Mouse (Mus musculus) lung, embryonic 16.5 days (tissue): ENCODE results near the gene Nsdhl. TPM values are rescaled to one million over a fixed set of nuclear protein-coding genes. Genes with fewer than 3 reads are reported as not detected.

Source experiments
- ATAC-seq: fragments of 200-750 bp; cut with Nextera tagmentation; 2 replicates; pipeline ENCODE4 v1.8.0; 2017; ENCODE audit warnings: low read depth, mild to moderate bottlenecking, moderate library complexity
- H3K27ac ChIP-seq: fragments of 300-500 bp; sonication (generic); 2 replicates; pipeline ENCODE4 v1.5.1; 2014; ENCODE audit warnings: mild to moderate bottlenecking, control low read depth, low read length
- H3K27me3 ChIP-seq: fragments of 300-500 bp; sonication (generic); 2 replicates; pipeline ENCODE4 v1.6.1; 2014; ENCODE audit warnings: low read depth, low read length, mixed read lengths; ENCODE audit not compliant: control insufficient read depth, insufficient read depth
- H3K36me3 ChIP-seq: fragments of 300-500 bp; sonication (generic); 2 replicates; pipeline ENCODE4 v1.6.1; 2014; ENCODE audit warnings: low read length; ENCODE audit not compliant: control insufficient read depth, insufficient read depth
- H3K4me1 ChIP-seq: fragments of 300-500 bp; sonication (generic); replicated peaks from 2 replicates; pipeline ENCODE4 v1.6.1; 2014; ENCODE audit warnings: low read length, mixed read lengths; ENCODE audit not compliant: control insufficient read depth, insufficient read depth
- H3K4me2 ChIP-seq: fragments of 300-500 bp; sonication (generic); 2 replicates; pipeline ENCODE4 v1.6.1; 2014; ENCODE audit warnings: low read depth, low read length, control low read depth
- H3K4me3 ChIP-seq: fragments of 300-500 bp; sonication (generic); 2 replicates; pipeline ENCODE4 v1.5.1; 2014; ENCODE audit warnings: mild to moderate bottlenecking, low read length, control low read depth
- H3K9ac ChIP-seq: fragments of 300-500 bp; sonication (generic); 2 replicates; pipeline ENCODE4 v1.6.1; 2014; ENCODE audit warnings: low read length, control low read depth
- H3K9me3 ChIP-seq: fragments of 300-500 bp; sonication (generic); 2 replicates; pipeline ENCODE4 v1.6.1; 2016; ENCODE audit warnings: low read length; ENCODE audit not compliant: control insufficient read depth
- whole genome bisulfite sequencing: fragments of 180-500 bp; shearing (Covaris S2); extraction: QIAGEN DNeasy Blood & Tissue Kit; methylation state at CpG from one replicate; pipeline ENCODE4 v1.1.7; 2014; 5-methylcytosine and 5-hydroxymethylcytosine counted together
- microRNA counts: library from miRNA; unstranded; fragments of <30 nt; microRNA quantifications from one replicate; lab custom pipeline; 2016
- microRNA-seq: library from miRNA; unstranded; fragments of <30 nt; microRNA quantifications from one replicate; pipeline ENCODE4, GENCODE M21; 2016
- polyA plus RNA-seq: library from polyadenylated mRNA; unstranded; fragments of >200 nt; fragmentation: Nextera tagmentation; extraction: Ambion mirVana; gene quantifications from 2 replicates; pipeline ENCODE4 v1.2.1, GENCODE M21; 2015

Gene Nsdhl
- polyA plus RNA-seq, 1 experiment from 2014 or later = 18.9 TPM

GRCm38 (mm10) chrX:72988431-72988830, 70.1 kb downstream of the Nsdhl start:
- Histone ChIP-seq H3K9me3 (no peaks in the 10 kb centered on the region), H3K27me3 (no peaks in the 10 kb centered on the region; the same call in 1 of the 2 replicates), H3K4me2 (no peak overlapping the region), H3K4me3 (no peak overlapping the region), H3K4me1 (no peaks in the 10 kb centered on the region), H3K27ac (no peak overlapping the region), H3K9ac (no peak overlapping the region), H3K36me3 (no peaks in the 10 kb centered on the region)
- no peak for ATAC-seq
- WGBS = 78% methylated on average over 3 of the region's 3 CpGs

- WGBS = 66% methylated on average over 3 of the region's 3 CpGs
These were observed 72.2 kb downstream of the Nsdhl start for GRCm38 (mm10) chrX:72990581-72990980.

DNA sequence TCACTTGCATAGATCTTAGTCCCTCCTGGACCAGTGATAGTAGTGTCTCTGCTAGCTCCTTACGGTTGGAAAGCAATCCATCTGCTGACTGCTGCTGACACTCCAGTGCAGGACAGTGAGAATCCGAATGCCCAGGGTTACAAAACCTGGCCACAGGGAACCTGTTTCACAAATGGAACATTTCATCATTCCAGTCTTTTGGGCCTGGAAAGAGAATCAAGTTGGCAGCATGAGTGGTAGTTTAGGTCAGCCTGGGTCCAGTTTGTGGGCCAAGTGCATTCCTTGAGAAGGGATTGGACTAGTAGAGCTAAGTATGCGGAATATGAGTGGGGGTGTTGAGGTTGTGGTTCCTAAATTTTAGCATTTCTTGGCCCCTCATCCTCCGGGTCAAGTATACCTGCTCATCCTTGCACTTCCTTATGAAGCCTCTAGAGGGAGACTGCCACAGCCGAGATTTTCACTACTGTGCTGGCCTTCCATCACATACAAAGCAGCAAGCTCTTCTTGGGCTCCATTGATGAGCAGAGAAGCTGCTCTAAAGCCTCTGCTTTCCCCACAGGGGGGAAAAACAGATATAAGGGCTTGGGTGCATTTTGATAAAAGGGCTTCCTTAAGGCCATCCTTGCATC, 74.0 kb downstream of the Nsdhl start:
- Histone ChIP-seq H3K27ac (no peak overlapping the region), H3K4me2 (no peak overlapping the region), H3K27me3 (no peaks in the 10 kb centered on the region; the same call in 1 of the 2 replicates), H3K4me1 (no peaks in the 10 kb centered on the region), H3K9me3 (no peaks in the 10 kb centered on the region), H3K4me3 (no peak overlapping the region), H3K36me3 (no peaks in the 10 kb centered on the region), H3K9ac (no peak overlapping the region)
- ATAC-seq = no peak
- WGBS = 52% methylated on average over 5 of the region's 5 CpGs

More at GRCm38 (mm10) chrX:72990581-72990980, 72.2 kb downstream of the Nsdhl start:
- H3K4me3 ChIP-seq = no peak overlapping the region
- no peaks in the 10 kb centered on the region for H3K4me1 ChIP-seq
- no peak overlapping the region for H3K4me2 ChIP-seq
- H3K27me3 ChIP-seq = no peaks in the 10 kb centered on the region; the same call in 1 of the 2 replicates
- no peak overlapping the region for H3K27ac ChIP-seq
- H3K9me3 ChIP-seq = no peaks in the 10 kb centered on the region
- no peak overlapping the region for H3K9ac ChIP-seq
- no peak for ATAC-seq
- H3K36me3 ChIP-seq = no peaks in the 10 kb centered on the region

DNA sequence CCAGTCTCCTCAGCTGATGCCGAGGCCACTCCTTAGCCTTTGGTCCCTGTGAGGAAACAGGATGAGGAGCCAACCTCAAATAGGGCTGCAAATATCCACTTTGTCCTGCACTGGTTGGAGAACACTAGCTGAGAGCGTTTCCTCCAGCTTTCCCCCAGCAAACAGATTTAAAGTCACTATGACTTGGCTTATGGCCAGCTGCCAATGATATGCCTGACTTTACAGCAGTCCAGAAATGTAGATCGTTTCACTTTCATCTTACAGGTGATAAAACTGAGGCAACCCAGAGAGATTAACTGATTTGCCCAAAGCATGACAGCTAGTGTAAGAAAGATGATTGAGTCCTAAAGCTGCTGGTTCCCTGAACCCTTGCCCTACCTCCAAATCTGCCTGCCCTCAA, 77.2 kb downstream of the Nsdhl start:
- Histone ChIP-seq H3K36me3 (no peaks in the 10 kb centered on the region), H3K4me2 (no peak overlapping the region), H3K9me3 (no peaks in the 10 kb centered on the region), H3K27me3 (no peaks in the 10 kb centered on the region), H3K4me3 (no peak overlapping the region), H3K27ac (no peak overlapping the region), H3K4me1 (no peaks in the 10 kb centered on the region), H3K9ac (no peak overlapping the region)
- 45% methylated on average over 3 of the region's 3 CpGs for WGBS
- no peak for ATAC-seq

DNA sequence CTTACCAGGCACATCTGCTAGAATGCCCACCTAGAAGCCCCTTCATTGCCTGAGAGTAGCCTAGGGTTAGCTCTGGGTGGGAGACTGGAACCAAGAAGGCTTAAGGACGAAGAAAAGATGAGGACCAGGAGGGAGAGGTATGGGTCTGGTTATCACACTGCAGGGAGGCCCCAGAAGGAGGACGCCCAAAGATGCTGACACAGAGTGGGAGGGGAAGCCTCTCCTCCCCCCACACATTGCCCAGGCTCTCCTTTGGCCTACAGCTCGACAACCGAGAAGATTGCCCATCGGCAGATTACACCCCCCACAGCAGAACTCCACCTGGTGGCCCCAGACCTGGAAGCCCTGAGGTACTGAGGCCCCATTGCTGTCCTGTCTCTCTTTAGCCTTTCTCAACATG, 84.8 kb downstream of the Nsdhl start:
- no peak overlapping the region for H3K27ac ChIP-seq
- no peaks in the 10 kb centered on the region for H3K36me3 ChIP-seq
- 64% methylated on average over 5 of the region's 5 CpGs for WGBS
- no peak overlapping the region for H3K4me2 ChIP-seq
- H3K4me1 ChIP-seq = no peaks in the 10 kb centered on the region
- no peak for ATAC-seq
- no peak overlapping the region for H3K4me3 ChIP-seq
- H3K9ac ChIP-seq = no peak overlapping the region
- H3K9me3 ChIP-seq = no peaks in the 10 kb centered on the region
- H3K27me3 ChIP-seq = no peaks in the 10 kb centered on the region

DNA sequence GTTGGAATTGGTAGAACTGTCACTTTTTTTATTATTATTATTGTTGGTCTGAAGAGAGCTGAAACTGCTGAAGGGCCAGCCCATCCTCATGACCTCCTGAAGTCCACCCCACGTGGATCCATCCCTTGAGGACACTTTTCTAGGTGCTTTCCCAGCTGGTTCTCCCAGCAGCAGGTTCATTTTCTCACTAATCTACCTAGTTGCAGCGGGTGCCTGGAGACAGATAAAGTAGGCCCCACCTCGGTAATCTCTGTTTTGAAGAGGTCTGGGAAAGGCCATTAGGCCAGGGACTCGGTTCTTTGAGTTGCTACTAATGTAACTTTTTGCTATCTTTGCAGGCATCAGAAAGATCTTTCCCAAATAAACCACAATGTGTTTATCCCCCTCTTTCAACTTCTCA, 87.3 kb downstream of the Nsdhl start:
- no peaks in the 10 kb centered on the region for H3K9me3 ChIP-seq
- 56% methylated on average over 4 of the region's 4 CpGs for WGBS
- no peak overlapping the region for H3K4me3 ChIP-seq
- no peaks in the 10 kb centered on the region for H3K27me3 ChIP-seq
- H3K9ac ChIP-seq = no peak overlapping the region
- H3K36me3 ChIP-seq = no peaks in the 10 kb centered on the region
- H3K4me1 ChIP-seq = no peaks in the 10 kb centered on the region
- no peak overlapping the region for H3K4me2 ChIP-seq
- no peak for ATAC-seq
- H3K27ac ChIP-seq = no peak overlapping the region

DNA sequence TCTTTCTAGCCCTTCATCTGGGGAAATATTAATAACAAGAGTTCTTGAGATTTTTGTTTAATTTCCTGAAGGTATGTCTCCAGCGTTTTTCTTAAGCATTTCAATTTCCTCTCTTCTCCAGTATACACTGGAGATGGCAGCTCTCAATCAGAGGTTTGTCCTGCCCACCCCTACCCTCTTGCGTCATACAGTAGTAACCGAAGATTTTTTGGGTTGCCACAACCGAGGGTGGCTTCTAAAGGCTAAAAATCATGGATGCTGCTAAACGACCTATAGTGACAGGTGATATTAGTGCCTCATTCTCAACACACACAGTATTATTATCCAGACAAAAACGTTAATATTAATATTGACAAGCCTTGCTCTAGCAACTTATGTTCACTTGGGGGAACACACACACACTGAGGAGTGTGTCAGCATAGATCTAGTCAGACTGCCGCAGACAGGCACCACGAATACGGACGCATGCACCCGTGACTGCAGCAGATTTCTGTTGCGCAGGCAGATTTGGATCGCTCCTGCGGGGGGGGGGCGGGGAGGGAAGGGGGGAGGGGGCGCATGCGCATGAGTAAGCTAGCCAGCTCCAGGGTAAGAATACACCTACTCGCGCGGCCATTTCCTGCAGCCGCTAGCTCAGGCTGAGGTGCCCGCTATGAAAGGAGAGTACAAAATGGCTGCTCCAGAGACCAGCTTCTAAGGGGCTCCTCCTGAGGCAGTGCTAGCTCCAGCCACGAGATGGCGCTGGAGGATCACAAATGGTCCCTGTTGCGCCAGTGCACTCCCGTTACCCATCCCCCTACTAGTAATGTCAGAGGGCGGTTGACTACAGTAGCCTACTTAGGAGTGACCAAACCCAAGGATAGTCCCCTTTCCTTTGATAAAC, 89.5 kb downstream of the Nsdhl start:
- ATAC-seq = peak; percentile 98
- H3K4me1 ChIP-seq = no peaks in the 10 kb centered on the region
- H3K9ac ChIP-seq = peak overlapping the region; percentile 57
- H3K27me3 ChIP-seq = no peaks in the 10 kb centered on the region
- peak overlapping the region; percentile 71 for H3K27ac ChIP-seq
- no peaks in the 10 kb centered on the region for H3K9me3 ChIP-seq
- 11% methylated on average over 22 of the region's 27 CpGs for WGBS
- peak overlapping the region; percentile 60 for H3K4me2 ChIP-seq
- H3K36me3 ChIP-seq = no peaks in the 10 kb centered on the region
- peak overlapping the region; percentile 45 for H3K4me3 ChIP-seq

MicroRNAs within 50 kb of the gene (microRNA counts, 519-probe panel; counts per million panel counts)
- microRNA mmu-miR-2137 (lab: Ali Mortazavi, UCI) = 368 counts per million, percentile 2 among the panel's probes with 10 or more counts

Small RNAs within 50 kb of the gene (microRNA-seq; reads per million reads assigned to microRNA genes)
- 0.99 reads per million for gene Mir2137

Other genes with a start within 250 kb of the Nsdhl start
- gene Gabrq, start 93.4 kb upstream of the Nsdhl start, polyA plus RNA-seq = 0.74 and 0.84 TPM in 2 replicates
- 91.4 and 91.5 TPM in 2 replicates for gene Cetn2, start 146 bp upstream of the Nsdhl start, polyA plus RNA-seq
- gene Zfp185, start 68.8 kb downstream of the Nsdhl start, polyA plus RNA-seq = 8.7 and 10.1 TPM in 2 replicates
- not detected in 2 replicates for gene Pnma5, start 118.5 kb downstream of the Nsdhl start, polyA plus RNA-seq
- 0.10 and 0.15 TPM in 2 replicates for gene Pnma3, start 146.2 kb downstream of the Nsdhl start, polyA plus RNA-seq
- gene Xlr4a, start 163.9 kb downstream of the Nsdhl start, polyA plus RNA-seq = 1.6 and 2.7 TPM in 2 replicates
- 2.4 and 4.6 TPM in 2 replicates for gene Xlr3a, start 178.5 kb downstream of the Nsdhl start, polyA plus RNA-seq
- not detected in 2 replicates for gene Gm14685, start 198.5 kb downstream of the Nsdhl start, polyA plus RNA-seq
- gene Xlr5b, start 230.2 kb downstream of the Nsdhl start, polyA plus RNA-seq = not detected in 2 replicates
- gene DXBay18, start 230.9 kb downstream of the Nsdhl start, polyA plus RNA-seq = not detected in 2 replicates